Mouse (Mus musculus): ENCODE data around the gene 0610040J01Rik.

- no peak for TF ChIP-seq CTCF (IDR thresholded peaks at IDR 0.05; ENCODE audit: low read depth, low read length)
- no peak for TF ChIP-seq POLR2A (IDR thresholded peaks at IDR 0.05; ENCODE audit: borderline replicate concordance, low read depth, low read length)
These were observed 16.4 kb downstream of the 0610040J01Rik start for GRCm38 (mm10) chr5:63828380-63829185.

All from bone marrow macrophage, adult 2 months (primary cell).